Mouse (Mus musculus): ENCODE results near the gene Ccr9.

- TF ChIP-seq EP300 (IDR thresholded peaks at IDR 0.05; ENCODE audit: insufficient read depth, low read depth, low read length), result no peak
- TF ChIP-seq CTCF (IDR thresholded peaks at IDR 0.05; ENCODE audit: low read depth, low read length), result peak; percentile 58
- TF ChIP-seq POLR2A (IDR thresholded peaks at IDR 0.05; ENCODE audit: insufficient read depth, low read length), result no peak
Observed at GRCm38 (mm10) chr9:123638668-123639089, 39.6 kb upstream of the Ccr9 start.

All from ES-Bruce4 (cell line).